Mouse (Mus musculus) lung, adult 2 months (tissue): ENCODE data around the gene Ankrd33b. TPM values are rescaled to one million over a fixed set of nuclear protein-coding genes. Genes with fewer than 3 reads are reported as not detected.

Experiments
- DNase-seq: peaks from one replicate; pipeline ENCODE4 v3.0.0; 2022
- H3K4me1 ChIP-seq: fragments of 200-500 bp; 2 replicates; pipeline ENCODE4 v1.6.1; 2011; ENCODE audit warnings: low read length; ENCODE audit not compliant: control insufficient read depth, insufficient read depth
- H3K4me3 ChIP-seq: fragments of 200-500 bp; replicated peaks from 2 replicates; pipeline ENCODE3; 2011; ENCODE audit warnings: low read depth, mild to moderate bottlenecking, control low read depth, low read length; ENCODE audit errors: extremely low read depth
- CTCF ChIP-seq: fragments of 200-500 bp; IDR thresholded peaks from 2 replicates; pipeline ENCODE4 v1.5.1; 2011; ENCODE audit warnings: mild to moderate bottlenecking, low read length, control low read depth; ENCODE audit not compliant: insufficient read depth
- POLR2A ChIP-seq: fragments of 200-500 bp; IDR thresholded peaks from 2 replicates; pipeline ENCODE4 v1.6.1; 2011; ENCODE audit warnings: low read depth, mild to moderate bottlenecking, control low read depth, low read length, borderline replicate concordance; ENCODE audit errors: extremely low read depth
- WGBS: fragments of 180-500 bp; shearing (Covaris S2); methylation state at CpG from one replicate; pipeline ENCODE4 v1.1.7; 2018; 5-methylcytosine and 5-hydroxymethylcytosine counted together
- polyA plus RNA-seq: library from polyadenylated mRNA; depleted of rRNA; stranded (reverse); fragments of >200 nt; gene quantifications from 2 replicates; pipeline ENCODE4 v1.2.3, GENCODE M21; 2012; rRNA removed

Ankrd33b gene
- 39.4 and 42.2 TPM in 2 replicates for polyA plus RNA-seq

DNA sequence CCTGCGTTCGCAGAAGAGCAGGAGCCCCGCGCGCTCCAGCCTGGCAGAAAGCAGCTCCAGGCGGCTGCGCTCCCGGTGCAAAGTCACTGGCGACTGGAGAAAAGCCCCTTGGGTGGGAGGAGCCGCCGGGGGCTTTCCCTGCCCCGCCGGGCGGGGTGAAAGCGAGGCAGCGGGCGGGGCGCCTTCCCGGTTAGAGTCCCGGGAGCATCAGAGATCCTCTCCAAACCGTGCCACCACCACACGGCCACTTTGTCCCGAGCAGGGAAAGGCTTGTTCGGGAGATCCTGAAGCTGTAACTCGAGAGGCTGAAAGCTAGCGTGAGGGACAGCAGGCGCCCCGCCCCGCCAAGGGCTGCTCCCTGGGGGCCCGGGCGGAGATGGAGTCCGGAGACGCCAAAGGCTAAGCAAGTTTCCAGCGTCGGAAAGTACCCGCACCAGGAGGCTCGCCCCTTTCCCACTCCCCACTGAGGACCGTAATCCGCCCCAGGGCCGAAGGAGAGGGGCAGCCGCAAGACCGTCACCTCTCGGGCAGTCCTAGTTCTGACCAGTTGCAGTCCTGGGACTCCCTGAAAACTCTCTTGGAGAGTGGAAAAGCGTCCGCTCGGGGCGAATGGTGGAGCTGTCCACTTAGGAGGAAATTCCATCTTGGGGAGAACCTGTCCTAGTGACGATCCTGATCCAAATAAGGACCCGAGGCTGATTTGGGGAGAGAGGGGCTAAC is at the start of gene Ankrd33b:
TSS of gene Ankrd33b (minus strand) at position 246 of the 720 bp plus-strand sequence.
- peak; percentile 67 for DNase-seq
- Histone ChIP-seq H3K4me1 (peaks cover 6% of the 10 kb centered on the region), H3K4me3 (peak within 1 kb of the TSS; percentile 91)
- WGBS = 3% methylated on average over 49 of the region's 49 CpGs
- TF ChIP-seq POLR2A (peak; percentile 89; the same call in 1 of the 2 replicates), CTCF (no peak)

DNA sequence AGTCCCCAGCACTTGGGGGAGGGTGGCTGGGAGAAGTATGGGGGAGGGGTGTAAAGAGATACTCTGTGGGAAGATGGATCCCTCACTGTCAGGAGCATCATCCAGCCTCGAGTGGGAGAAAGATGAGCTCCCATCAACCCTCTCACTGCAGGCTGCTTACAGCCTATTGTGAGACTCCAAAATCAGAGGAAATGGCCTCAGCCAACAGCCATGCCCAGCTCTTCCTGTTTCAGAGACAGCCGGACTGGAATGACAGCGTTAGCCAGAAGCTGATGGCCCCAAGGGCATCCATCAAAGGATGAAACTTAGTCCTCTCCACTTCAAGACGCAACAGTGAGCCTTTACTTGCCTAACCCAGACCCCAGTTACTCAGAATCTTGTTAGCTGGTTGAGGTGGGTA is 47.7 kb upstream of the Ankrd33b start:
- Histone ChIP-seq H3K4me3 (no peak overlapping the region), H3K4me1 (peaks cover 13% of the 10 kb centered on the region)
- 0 out of 2 replicates have a peak, but pooled peaks have one; percentile 7 for TF ChIP-seq POLR2A
- TF ChIP-seq CTCF = no peak
- peak; percentile 19 for DNase-seq
- WGBS = 46% methylated on average over 4 of the region's 4 CpGs

DNA sequence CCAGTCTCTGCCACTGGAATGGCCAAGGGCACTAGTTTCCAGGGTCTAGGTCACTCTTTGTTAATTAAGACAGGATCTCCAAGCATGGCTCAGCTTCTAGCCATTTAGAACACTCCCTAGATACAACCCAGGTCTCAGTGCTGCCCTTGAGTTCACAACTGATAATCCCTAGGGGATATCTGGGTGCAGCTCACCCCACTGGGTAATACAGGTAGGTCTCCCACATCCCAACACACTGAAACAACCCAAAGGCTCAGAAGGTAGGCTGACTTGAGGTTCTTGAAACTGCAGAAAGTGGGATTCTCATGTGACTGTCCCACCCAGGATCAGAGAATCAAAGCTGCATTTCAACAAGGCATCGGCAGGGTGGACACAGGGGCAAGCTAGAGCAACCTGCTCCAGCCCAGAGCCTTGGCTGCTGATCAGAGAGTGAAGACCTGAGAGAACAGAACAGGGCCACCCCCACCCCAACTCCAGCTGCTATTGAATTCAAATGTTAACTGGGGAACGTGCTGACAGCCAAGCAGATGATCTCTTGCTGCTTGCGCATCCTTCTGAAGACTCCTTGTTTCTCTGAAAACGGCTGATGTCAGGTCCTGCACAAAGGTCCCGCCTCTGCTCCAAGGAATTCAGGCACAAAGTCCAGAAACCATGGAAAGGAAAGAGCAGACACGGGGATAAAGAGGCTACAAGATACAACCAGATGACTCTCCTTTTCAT is 46.8 kb upstream of the Ankrd33b start:
- no peak overlapping the region for H3K4me3 ChIP-seq

DNA sequence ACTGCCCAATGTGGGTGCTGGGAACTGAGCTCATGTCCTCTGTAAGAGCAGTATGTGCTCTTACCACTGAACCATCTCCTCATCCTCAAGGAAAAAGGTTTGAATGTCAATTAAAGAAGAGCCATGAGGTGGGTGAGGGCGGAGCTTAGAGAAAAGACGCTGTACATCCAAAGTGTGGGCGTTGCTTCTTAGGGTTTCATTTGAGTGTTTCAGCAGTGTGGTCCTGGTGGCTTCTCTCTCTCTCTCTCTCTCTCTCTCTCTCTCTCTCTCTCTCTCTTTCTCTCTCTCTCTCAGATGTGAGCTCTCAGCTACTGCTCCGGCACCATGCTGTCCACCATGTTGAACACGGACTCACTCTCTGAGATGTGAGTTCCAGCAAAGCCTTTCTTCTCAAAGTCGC is 46.1 kb upstream of the Ankrd33b start:
- H3K4me3 ChIP-seq = no peak overlapping the region
- TF ChIP-seq POLR2A = no peak
- no peak for TF ChIP-seq CTCF
- H3K4me1 ChIP-seq = peaks cover 12% of the 10 kb centered on the region
- WGBS = 94% methylated on average over 6 of the region's 6 CpGs
- no peak for DNase-seq

More for the DNA sequence above, 46.8 kb upstream of the Ankrd33b start:
- WGBS = 58% methylated on average over 6 of the region's 6 CpGs
- no peak for TF ChIP-seq POLR2A
- no peak for TF ChIP-seq CTCF
- H3K4me1 ChIP-seq = peaks cover 13% of the 10 kb centered on the region
- DNase-seq = no peak

DNA sequence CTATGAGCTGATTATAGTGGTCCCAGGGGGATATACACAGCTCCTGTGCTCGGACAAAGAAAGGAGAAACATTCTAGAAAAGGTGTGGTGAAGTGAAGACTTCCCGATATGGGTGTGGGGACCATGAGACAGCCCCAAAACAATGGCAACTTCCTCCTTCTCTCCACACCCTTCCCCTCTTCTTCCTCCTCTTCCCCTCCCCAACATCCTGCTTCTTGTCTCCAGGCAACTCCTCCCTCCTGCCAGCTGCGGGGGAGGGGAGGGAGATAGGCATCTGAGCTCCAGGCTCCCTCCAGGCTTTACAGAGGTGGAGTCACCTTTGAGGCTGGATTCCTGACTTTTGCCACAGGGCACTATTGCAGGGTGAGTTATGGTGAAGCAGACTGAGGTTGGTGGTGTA is 45.4 kb upstream of the Ankrd33b start:
- Histone ChIP-seq H3K4me3 (no peak overlapping the region), H3K4me1 (peaks cover 11% of the 10 kb centered on the region)
- 8% methylated on average over 3 of the region's 3 CpGs for whole genome bisulfite sequencing
- TF ChIP-seq CTCF (no peak), POLR2A (no peak)
- DNase-seq = peak; percentile 36

DNA sequence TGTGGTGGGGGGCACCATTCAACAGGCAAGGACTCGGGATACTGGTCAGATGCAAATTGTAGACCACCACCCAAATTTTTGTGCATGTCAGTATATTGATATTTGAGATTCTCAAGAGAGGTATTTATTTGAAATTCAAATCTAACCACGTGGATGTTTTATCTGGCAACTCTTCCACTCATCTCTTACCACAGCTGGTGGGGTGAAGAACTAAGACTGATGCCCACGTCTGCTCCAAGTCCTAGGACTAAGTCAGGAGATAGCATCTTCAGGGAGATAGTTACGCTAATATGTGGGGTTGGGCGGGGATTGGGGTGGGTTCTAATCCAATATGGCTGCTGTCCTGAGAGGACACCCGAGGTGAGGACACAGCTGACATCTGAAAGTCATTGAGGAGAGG is 44.9 kb upstream of the Ankrd33b start:
- peaks cover 11% of the 10 kb centered on the region for H3K4me1 ChIP-seq
- no peak for DNase-seq
- TF ChIP-seq CTCF = no peak
- no peak for TF ChIP-seq POLR2A
- WGBS = 66% methylated on average over 6 of the region's 6 CpGs
- H3K4me3 ChIP-seq = no peak overlapping the region

DNA sequence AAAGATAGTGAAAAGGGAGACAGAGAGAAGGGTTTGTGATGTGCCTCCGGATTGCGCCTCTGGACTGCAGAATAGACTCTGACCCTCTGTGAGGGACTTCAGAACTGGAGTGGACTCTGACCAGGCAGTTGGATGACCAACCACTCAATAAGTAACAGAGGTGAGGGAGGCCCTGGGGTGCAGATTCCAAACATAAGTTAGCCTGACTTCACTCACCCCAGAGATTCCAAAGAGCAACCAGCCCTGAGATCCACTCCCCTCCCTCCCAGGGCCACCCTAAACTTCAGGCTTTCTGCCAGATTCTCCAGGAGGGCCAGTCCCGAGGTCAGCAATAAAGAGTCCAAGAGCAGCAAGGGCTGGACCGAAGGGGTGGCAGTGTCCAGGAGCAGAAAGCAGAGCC is 40.0 kb upstream of the Ankrd33b start:
- 57% methylated on average over 4 of the region's 4 CpGs for WGBS

DNA sequence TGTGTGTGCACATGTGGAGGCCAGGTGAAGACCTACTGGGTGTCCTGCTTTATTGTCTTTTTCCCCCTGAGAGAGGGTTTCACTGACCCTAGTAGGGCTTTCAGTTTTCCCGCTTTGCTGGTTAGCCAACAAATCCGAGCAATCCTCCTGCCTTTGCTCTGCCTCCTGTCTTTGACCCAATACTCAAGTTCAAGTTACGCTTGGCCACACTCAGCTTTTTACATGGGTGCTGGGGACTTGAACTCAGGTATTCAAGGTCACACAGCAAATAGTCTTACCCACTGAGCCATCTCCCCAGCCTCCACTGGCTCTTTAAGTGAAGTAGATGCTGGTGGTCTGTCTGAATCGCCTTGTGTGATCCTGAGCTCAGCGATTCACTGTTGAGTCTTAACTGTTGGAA is 39.4 kb upstream of the Ankrd33b start:
- 75% methylated on average over 5 of the region's 5 CpGs for WGBS
- H3K4me1 ChIP-seq = no peaks in the 10 kb centered on the region; the same call in 1 of the 2 replicates
- no peak for DNase-seq
- TF ChIP-seq CTCF (no peak), POLR2A (no peak)
- no peak overlapping the region for H3K4me3 ChIP-seq

More for the DNA sequence above, 40.0 kb upstream of the Ankrd33b start:
- TF ChIP-seq CTCF (no peak), POLR2A (no peak)
- Histone ChIP-seq H3K4me3 (no peak overlapping the region), H3K4me1 (peaks cover 3% of the 10 kb centered on the region; the same call in 1 of the 2 replicates)
- DNase-seq = no peak

DNA sequence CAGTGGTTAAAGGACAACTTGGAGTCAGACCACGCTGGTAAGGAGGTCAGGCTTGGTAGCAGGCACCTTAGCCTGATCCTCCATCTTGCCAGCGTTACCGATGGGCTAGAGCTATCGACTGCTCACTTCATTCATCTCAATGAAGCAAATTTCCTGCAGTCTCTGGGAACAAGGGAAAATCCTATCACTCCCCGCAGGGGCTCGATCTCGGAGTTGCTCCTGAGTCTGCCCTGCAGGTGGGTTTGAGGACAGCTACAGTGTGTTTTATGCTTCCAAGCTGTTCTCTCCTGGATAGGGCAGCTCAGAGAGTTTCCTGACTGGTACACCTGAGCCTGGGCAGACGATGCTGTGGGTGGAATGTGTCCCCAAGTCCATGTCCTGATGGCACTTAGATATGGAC is 36.8 kb upstream of the Ankrd33b start:
- no peaks in the 10 kb centered on the region; the same call in 1 of the 2 replicates for H3K4me1 ChIP-seq
- WGBS = 88% methylated on average over 8 of the region's 8 CpGs
- no peak overlapping the region for H3K4me3 ChIP-seq
- no peak for DNase-seq
- TF ChIP-seq POLR2A (no peak), CTCF (no peak)
